Mouse (Mus musculus) bone marrow, adult 2 months (tissue): ENCODE measurements around the gene Accs.

Experiments
- CTCF ChIP-seq: fragments of 200-500 bp; IDR thresholded peaks from 2 replicates; pipeline ENCODE4 v1.5.1; 2011; ENCODE audit warnings: low read length, control low read depth; ENCODE audit not compliant: control insufficient read depth, insufficient read depth
- POLR2A ChIP-seq: fragments of 200-500 bp; IDR thresholded peaks from 2 replicates; pipeline ENCODE4 v1.6.1; 2011; ENCODE audit warnings: low read depth, mild to moderate bottlenecking, control low read depth, low read length, borderline replicate concordance; ENCODE audit not compliant: control insufficient read depth

GRCm38 (mm10) chr2:93813343-93813742 is 36.4 kb downstream of the Accs start:
- TF ChIP-seq CTCF (no peak), POLR2A (no peak)
